Comparison of ENCODE assay signal across 31 mouse cellular contexts in the genomic region with DNA sequence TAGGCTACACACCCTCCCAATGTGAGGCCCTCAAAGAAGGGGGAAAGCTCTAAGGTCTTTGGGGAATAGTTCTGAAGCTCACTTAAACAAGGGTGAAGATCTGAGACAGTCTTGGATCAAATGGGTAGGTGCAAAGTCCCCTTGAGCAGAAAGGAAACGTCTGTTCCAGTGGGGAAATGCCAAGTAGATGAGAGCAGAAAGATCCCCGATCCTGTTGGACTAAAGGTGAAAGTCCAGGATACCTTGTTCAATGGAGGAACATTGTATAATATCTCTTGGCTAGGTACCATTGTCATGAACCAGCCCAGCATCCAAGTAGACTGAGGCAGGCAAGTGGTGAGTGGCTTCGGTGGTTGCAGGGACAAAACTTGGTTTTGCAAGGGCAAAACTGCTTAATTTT.
"Had no signal": no experiment of that assay in that cellular context is flagged by ENCODE, and none has a peak within 500 bp of the region (broad histone marks: within the 10 kb centered on the region; RNA-seq: fewer than 3 reads in every experiment).

No protein-coding gene starts in this region.

- H3K27me3 ChIP-seq: limb, embryonic 12.5 days; limb, embryonic 13.5 days; limb, embryonic 15.5 days; liver, embryonic 13.5 days; liver, embryonic 15.5 days; lung, embryonic 15.5 days; midbrain, embryonic 12.5 days; midbrain, embryonic 13.5 days; midbrain, embryonic 15.5 days; neural tube, embryonic 12.5 days had no signal

- H3K4me2 ChIP-seq: limb, embryonic 12.5 days; limb, embryonic 13.5 days; limb, embryonic 15.5 days; liver, embryonic 11.5 days; liver, embryonic 13.5 days; liver, embryonic 15.5 days; lung, embryonic 14.5 days; lung, embryonic 15.5 days; midbrain, embryonic 11.5 days; midbrain, embryonic 12.5 days; midbrain, embryonic 13.5 days; midbrain, embryonic 15.5 days; neural tube, embryonic 12.5 days had no signal

- H3K9me3 ChIP-seq: limb, embryonic 10.5 days; limb, embryonic 12.5 days; limb, embryonic 13.5 days; limb, embryonic 15.5 days; liver, embryonic 13.5 days; liver, embryonic 15.5 days; lung, embryonic 15.5 days; midbrain, embryonic 10.5 days; midbrain, embryonic 12.5 days; midbrain, embryonic 15.5 days; neural tube, embryonic 12.5 days had no signal

- ATAC-seq: liver, postnatal 0 days; lung, postnatal 0 days; midbrain, embryonic 13.5 days; midbrain, embryonic 15.5 days; midbrain, embryonic 16.5 days had no signal

- H3K27ac ChIP-seq: limb, embryonic 10.5 days; limb, embryonic 12.5 days; limb, embryonic 13.5 days; limb, embryonic 15.5 days; liver, embryonic 13.5 days; liver, embryonic 14.5 days; liver, embryonic 15.5 days; lung, embryonic 15.5 days; macrophage; midbrain, embryonic 10.5 days; midbrain, embryonic 12.5 days; midbrain, embryonic 13.5 days; midbrain, embryonic 15.5 days; neural tube, embryonic 12.5 days had no signal

- H3K9ac ChIP-seq: limb, embryonic 12.5 days; limb, embryonic 13.5 days; limb, embryonic 15.5 days; liver, embryonic 13.5 days; liver, embryonic 14.5 days; liver, embryonic 15.5 days; liver, postnatal 0 days; lung, embryonic 14.5 days; lung, embryonic 15.5 days; midbrain, embryonic 12.5 days; midbrain, embryonic 13.5 days; midbrain, embryonic 15.5 days; neural tube, embryonic 12.5 days had no signal

- H3K4me1 ChIP-seq: limb, embryonic 10.5 days; limb, embryonic 12.5 days; limb, embryonic 13.5 days; limb, embryonic 15.5 days; liver, embryonic 13.5 days; liver, embryonic 15.5 days; lung, embryonic 15.5 days; megakaryocyte, embryonic 14.5 days; midbrain, embryonic 10.5 days; midbrain, embryonic 12.5 days; midbrain, embryonic 13.5 days; midbrain, embryonic 15.5 days; neural tube, embryonic 12.5 days had no signal

- DNase-seq: left cerebral cortex, postnatal 4 days; liver; liver, embryonic 13.5 days; liver, postnatal 0 days; lung, adult 18-20 months; lung, adult 2 months; lung, embryonic 14.5 days; lung, postnatal 10 days; lung, postnatal 14 days; lung, postnatal 36 days; lung, postnatal 4 days; midbrain, embryonic 14.5 days had no signal

- H3K4me3 ChIP-seq: limb, embryonic 10.5 days; limb, embryonic 12.5 days; limb, embryonic 13.5 days; limb, embryonic 15.5 days; liver, embryonic 13.5 days; liver, embryonic 15.5 days; lung, embryonic 15.5 days; megakaryocyte, embryonic 14.5 days; midbrain, embryonic 10.5 days; midbrain, embryonic 12.5 days; midbrain, embryonic 13.5 days; midbrain, embryonic 15.5 days; myocyte; neural tube, embryonic 12.5 days had no signal
